Mouse (Mus musculus): ENCODE results near the gene Bax. TPM values are rescaled to one million over a fixed set of nuclear protein-coding genes. Genes with fewer than 3 reads are reported as not detected.

Gene Bax
- total and polyA plus RNA-seq, 3 experiments: 105 to 778 (median 205) TPM

DNA sequence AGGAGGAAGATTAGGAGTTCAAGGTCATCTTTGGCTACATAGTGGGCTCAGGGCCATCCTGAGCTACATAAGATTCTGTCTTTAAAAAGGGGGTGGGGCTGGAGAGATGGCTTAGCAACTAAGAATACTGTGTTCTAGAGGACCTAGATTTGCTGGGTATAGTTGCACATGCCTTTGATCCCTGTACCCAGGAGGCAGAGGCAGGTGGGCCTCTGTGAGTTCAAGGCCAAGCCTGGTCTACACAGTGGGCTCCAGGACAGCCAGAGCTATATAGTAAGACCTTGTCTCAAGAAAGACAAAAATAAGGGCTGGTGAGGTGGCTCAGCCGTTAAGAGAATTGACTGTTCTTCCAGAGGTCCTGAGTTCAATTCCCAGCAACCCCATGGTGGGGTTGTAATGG, 16.7 kb downstream of the Bax start:
- no peak for TF ChIP-seq TAL1 (IDR thresholded peaks at IDR 0.05; ENCODE audit: low read length)
- TF ChIP-seq TCF12 (IDR thresholded peaks at IDR 0.05; ENCODE audit: low read depth, low read length): no peak
- no peak for TF ChIP-seq JUND (IDR thresholded peaks at IDR 0.05; ENCODE audit: low read depth, low read length)
- no peak for TF ChIP-seq ELF1 (IDR thresholded peaks at IDR 0.05; ENCODE audit: low read depth, low read length)
- TF ChIP-seq POLR2AphosphoS5 (IDR thresholded peaks at IDR 0.05; ENCODE audit: borderline replicate concordance, low read depth, low read length): no peak
- no peak for TF ChIP-seq GABPA (IDR thresholded peaks at IDR 0.05; ENCODE audit: low read depth, low read length)
- no peak for TF ChIP-seq ETS1 (IDR thresholded peaks at IDR 0.05; ENCODE audit: low read depth, low read length)
- TF ChIP-seq USF1 (IDR thresholded peaks at IDR 0.05; ENCODE audit: low read depth, low read length): no peak
- no peak for TF ChIP-seq CHD2 (IDR thresholded peaks at IDR 0.05; ENCODE audit: low read length)
- no peak for TF ChIP-seq EP300 (IDR thresholded peaks at IDR 0.05; ENCODE audit: low read depth in 1 of 2, low read length in 2 of 2)
- H3K36me3 ChIP-seq (ENCODE audit: control insufficient read depth in 1 of 2, insufficient read depth in 2 of 2, low read length in 2 of 2): peaks cover 0 to 3% of the 10 kb centered on the region in 2 experiments; a peak in 1 of 4 replicates
- no peak overlapping the region for H3K9ac ChIP-seq (ENCODE audit: control insufficient read depth, low read depth, low read length, poor library complexity, severe bottlenecking)
- H3K4me1 ChIP-seq (ENCODE audit: control insufficient read depth in 1 of 2, insufficient read depth in 2 of 2, low read length in 2 of 2): no peaks in the 10 kb centered on the region
- no peak for DNase-seq (ENCODE audit: low read depth, low spot score)
- H3K4me3 ChIP-seq (ENCODE audit: control insufficient read depth in 1 of 2, insufficient read depth in 1 of 2, low read depth in 2 of 2, low read length in 2 of 2): no peak overlapping the region
- no peaks in the 10 kb centered on the region for H3K9me3 ChIP-seq (replicated peaks; ENCODE audit: insufficient read depth, low read length)
- H3K27ac ChIP-seq (ENCODE audit: control insufficient read depth, low read depth, low read length): no peak overlapping the region
- no peaks in the 10 kb centered on the region for H3K27me3 ChIP-seq (ENCODE audit: control insufficient read depth in 1 of 2, insufficient read depth in 2 of 2, low read length in 2 of 2)
- H3K79me2 ChIP-seq (ENCODE audit: control insufficient read depth, insufficient read depth, low read length, poor library complexity): no peaks in the 10 kb centered on the region

DNA sequence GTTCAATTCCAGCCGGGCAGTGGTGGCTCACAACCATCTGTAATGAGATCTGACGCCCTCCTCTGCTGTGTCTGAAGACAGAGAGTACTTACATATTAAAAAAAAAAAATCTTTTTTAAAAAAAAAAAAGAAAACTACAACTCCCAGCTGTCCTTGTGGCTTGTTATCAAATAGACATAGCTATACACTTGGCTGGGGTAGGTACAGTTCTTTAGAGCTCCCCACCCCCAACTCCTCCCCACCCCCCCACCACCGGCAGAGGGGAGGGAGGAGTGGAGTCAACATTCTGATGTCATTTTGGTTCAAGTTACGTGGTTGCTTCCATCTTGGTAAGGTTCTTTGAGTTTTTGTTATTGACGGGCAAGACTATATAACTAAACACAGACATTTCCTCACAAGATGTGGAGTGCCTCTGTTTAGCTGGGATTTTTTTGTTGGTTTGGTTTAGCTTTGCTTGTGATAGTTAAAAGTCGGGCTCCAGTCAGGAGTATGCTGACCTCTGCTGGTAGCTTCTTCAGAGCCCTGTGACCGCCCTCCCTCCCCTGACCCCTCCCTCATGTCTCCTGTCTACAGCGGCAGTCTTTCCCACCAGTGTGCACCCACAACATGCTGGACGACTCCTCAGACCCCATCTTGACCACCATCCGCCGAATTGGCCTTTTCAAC, 19.2 kb downstream of the Bax start:
- Histone ChIP-seq H3K9ac (ENCODE audit: control insufficient read depth, low read depth, low read length, poor library complexity, severe bottlenecking) (no peak overlapping the region), H3K27me3 (ENCODE audit: control insufficient read depth in 1 of 2, insufficient read depth in 2 of 2, low read length in 2 of 2) (no peaks in the 10 kb centered on the region), H3K27ac (ENCODE audit: control insufficient read depth, low read depth, low read length) (no peak overlapping the region), H3K4me1 (ENCODE audit: control insufficient read depth in 1 of 2, insufficient read depth in 2 of 2, low read length in 2 of 2) (no peaks in the 10 kb centered on the region), H3K79me2 (ENCODE audit: control insufficient read depth, insufficient read depth, low read length, poor library complexity) (no peaks in the 10 kb centered on the region), H3K36me3 (ENCODE audit: control insufficient read depth in 1 of 2, insufficient read depth in 2 of 2, low read length in 2 of 2) (peaks cover 0 to 4% of the 10 kb centered on the region in 2 experiments; a peak in 1 of 4 replicates), H3K4me3 (ENCODE audit: control insufficient read depth in 1 of 2, insufficient read depth in 1 of 2, low read depth in 2 of 2, low read length in 2 of 2) (no peak overlapping the region), H3K9me3 (replicated peaks; ENCODE audit: insufficient read depth, low read length) (no peaks in the 10 kb centered on the region)
- no peak for DNase-seq (ENCODE audit: low read depth, low spot score)
- TF ChIP-seq HCFC1 (IDR thresholded peaks at IDR 0.05; ENCODE audit: low read depth, low read length) (peak; percentile 73), RAD21 (IDR thresholded peaks at IDR 0.05; ENCODE audit: low read depth, low read length) (peak; percentile 15), ELF1 (IDR thresholded peaks at IDR 0.05; ENCODE audit: low read depth, low read length) (no peak), SMC3 (IDR thresholded peaks at IDR 0.05; ENCODE audit: low read depth, low read length) (peak; percentile 35), TBP (IDR thresholded peaks at IDR 0.05; ENCODE audit: low read depth, low read length) (no peak), CTCF (IDR thresholded peaks at IDR 0.05 in 2 of 3, conservative IDR thresholded peaks at IDR 0.05 in 1 of 3; ENCODE audit: control insufficient read depth in 1 of 3, insufficient read depth in 1 of 3, low read depth in 2 of 3, low read length in 3 of 3, poor library complexity in 1 of 3, severe bottlenecking in 1 of 3) (peak; percentile 28 to 60 (median 49))
